Mouse (Mus musculus) myocyte (in vitro differentiated cells): ENCODE data around the gene Rnf141.

Experiments used
- CEBPB ChIP-seq: IDR thresholded peaks from 2 replicates; pipeline ENCODE4 v1.6.1; 2011; ENCODE audit warnings: mild to moderate bottlenecking, moderate library complexity; ENCODE audit not compliant: poor library complexity, insufficient read depth, severe bottlenecking
- E2F4 ChIP-seq: IDR thresholded peaks from one replicate; pipeline ENCODE4 v1.6.1; 2011; ENCODE audit warnings: mild to moderate bottlenecking, control low read depth, moderate library complexity; ENCODE audit not compliant: insufficient read depth
- MAX ChIP-seq: IDR thresholded peaks from one replicate; pipeline ENCODE4 v1.6.1; 2011; ENCODE audit warnings: low read depth, mild to moderate bottlenecking, control low read depth
- MYOD1 ChIP-seq, 3 experiments: IDR thresholded peaks; one replicate each; pipeline ENCODE4 v1.6.1; 2011; ENCODE audit warnings: control low read depth in 2 of 3, low read depth in 2 of 3, mild to moderate bottlenecking in 2 of 3, moderate library complexity in 1 of 3; ENCODE audit not compliant: insufficient read length in 2 of 3, control insufficient read depth in 1 of 3
- MYOG ChIP-seq, 3 experiments: IDR thresholded peaks; one replicate each; pipeline ENCODE4 v1.6.1; 2011; ENCODE audit warnings: control low read depth in 2 of 3, low read depth in 2 of 3, mild to moderate bottlenecking in 2 of 3; ENCODE audit not compliant: insufficient read length in 2 of 3, control insufficient read depth in 1 of 3, insufficient read depth in 1 of 3
- POLR2A ChIP-seq: IDR thresholded peaks from one replicate; pipeline ENCODE4 v1.6.1; 2011; ENCODE audit warnings: low read depth, mild to moderate bottlenecking, control low read depth, moderate library complexity; ENCODE audit not compliant: insufficient read length
- SRF ChIP-seq: IDR thresholded peaks from one replicate; pipeline ENCODE4 v1.6.1; 2011; ENCODE audit warnings: low read depth; ENCODE audit not compliant: control insufficient read depth, insufficient read length
- TCF12 ChIP-seq: IDR thresholded peaks from one replicate; pipeline ENCODE4 v1.6.1; 2011; ENCODE audit warnings: mild to moderate bottlenecking, control low read depth; ENCODE audit not compliant: poor library complexity, insufficient read depth, severe bottlenecking
- TCF3 ChIP-seq: IDR thresholded peaks from one replicate; pipeline ENCODE4 v1.6.1; 2011; ENCODE audit warnings: low read depth, control low read depth; ENCODE audit not compliant: insufficient read length
- USF1 ChIP-seq: IDR thresholded peaks from one replicate; pipeline ENCODE4 v1.6.1; 2011; ENCODE audit warnings: low read depth, mild to moderate bottlenecking, control low read depth, moderate library complexity

DNA sequence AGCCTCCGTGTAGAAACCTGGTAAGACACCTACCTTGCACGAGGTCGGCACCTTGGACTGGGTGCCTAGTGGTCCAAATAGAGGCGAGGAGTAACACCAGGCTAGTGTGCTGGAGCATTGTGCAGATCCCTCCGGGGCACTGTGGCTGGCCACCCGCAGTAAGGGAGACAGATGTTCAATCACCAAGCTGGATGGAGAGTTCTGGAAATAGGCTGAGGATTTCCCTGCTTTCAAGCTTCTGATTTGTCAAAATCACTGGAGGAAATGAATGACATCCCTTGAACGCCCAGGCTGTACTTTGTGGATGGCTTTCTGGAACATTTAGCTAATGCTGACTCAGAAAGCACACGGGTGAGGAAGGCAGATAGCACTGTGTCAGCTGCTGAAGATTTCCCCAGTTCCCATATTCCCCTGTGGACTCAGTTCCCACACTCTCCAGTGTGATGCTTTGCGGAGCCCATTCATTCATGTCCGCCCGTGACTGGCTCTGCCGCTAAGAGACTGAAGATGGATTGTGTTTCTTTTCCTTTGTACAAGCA, 18.6 kb upstream of the Rnf141 start, which contains the start of gene Lyve1:
- TF ChIP-seq MYOG (IDR thresholded peaks at IDR 0.05; ENCODE audit: control insufficient read depth in 1 of 3, insufficient read depth in 1 of 3, insufficient read length in 2 of 3, low read depth in 2 of 3) (no peak), USF1 (no peak), TCF3 (no peak), E2F4 (no peak), POLR2A (no peak), CEBPB (no peak), MAX (no peak), SRF (no peak), TCF12 (no peak), MYOD1 (IDR thresholded peaks at IDR 0.05; ENCODE audit: control insufficient read depth in 1 of 3, insufficient read length in 2 of 3, low read depth in 2 of 3) (no peak)
